Mouse (Mus musculus): Measurements from ENCODE around the gene Clns1a.

Clns1a gene

GRCm38 (mm10) chr7:97728666-97729614 is 32.5 kb downstream of the Clns1a start:
- ATAC-seq (ENCODE audit: low TSS enrichment), result peak; percentile 31; the same call in 1 of the 2 replicates

DNA sequence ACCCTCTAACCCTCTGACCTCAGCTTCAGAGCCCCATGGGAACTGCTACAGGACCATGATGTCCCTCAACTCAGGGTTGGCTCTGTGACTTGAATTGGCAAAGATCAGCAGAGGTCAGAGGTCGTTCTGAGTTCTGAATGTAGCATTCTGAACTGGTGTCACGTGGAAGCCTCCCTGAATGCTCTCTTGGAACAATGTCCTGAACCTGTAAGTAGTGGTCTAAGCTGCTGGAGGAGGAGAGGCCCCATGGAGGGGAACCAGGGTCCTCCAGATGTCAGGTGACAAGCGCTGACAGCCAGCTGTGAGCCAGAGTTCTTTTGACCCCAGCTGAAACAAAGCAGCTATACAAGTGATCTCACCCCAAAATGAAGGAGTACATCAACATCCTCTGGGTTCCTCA is 34.0 kb downstream of the Clns1a start:
- ATAC-seq (ENCODE audit: low TSS enrichment), result no peak

GRCm38 (mm10) chr7:97733606-97734005 is 37.2 kb downstream of the Clns1a start:
- no peak for ATAC-seq (ENCODE audit: low TSS enrichment)

GRCm38 (mm10) chr7:97735021-97735420 is 38.6 kb downstream of the Clns1a start:
- no peak for ATAC-seq (ENCODE audit: low TSS enrichment)

- ATAC-seq (ENCODE audit: low TSS enrichment), result no peak
Measured at GRCm38 (mm10) chr7:97735886-97736420, 39.5 kb downstream of the Clns1a start.

DNA sequence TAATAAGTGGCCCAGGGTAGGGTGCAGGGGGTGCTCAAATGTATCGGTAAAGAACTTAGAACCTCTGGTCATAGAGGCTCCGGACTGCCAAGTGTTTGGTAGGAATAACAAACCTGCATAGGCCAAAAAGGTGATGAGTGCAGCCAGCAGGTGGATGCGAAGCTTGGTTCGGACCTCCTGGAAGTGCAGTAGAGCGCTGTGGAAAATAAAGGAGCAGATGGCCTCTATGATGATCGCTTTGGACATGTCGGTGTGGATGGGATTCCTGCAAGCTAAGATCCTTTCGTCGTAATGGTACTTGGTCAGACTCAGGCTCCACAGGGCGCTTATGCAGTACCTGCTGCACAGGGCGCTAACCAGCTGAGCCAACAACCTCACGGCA is 40.8 kb downstream of the Clns1a start:
- ATAC-seq (ENCODE audit: low TSS enrichment), result peak; percentile 4; the same call in 1 of the 2 replicates

- peak; percentile 86 for ATAC-seq (ENCODE audit: low TSS enrichment)
Measured at GRCm38 (mm10) chr7:97737638-97738456, 41.4 kb downstream of the Clns1a start, which contains the start of gene Aqp11. Aqp11 (minus strand) TSS chr7:97738289.

DNA sequence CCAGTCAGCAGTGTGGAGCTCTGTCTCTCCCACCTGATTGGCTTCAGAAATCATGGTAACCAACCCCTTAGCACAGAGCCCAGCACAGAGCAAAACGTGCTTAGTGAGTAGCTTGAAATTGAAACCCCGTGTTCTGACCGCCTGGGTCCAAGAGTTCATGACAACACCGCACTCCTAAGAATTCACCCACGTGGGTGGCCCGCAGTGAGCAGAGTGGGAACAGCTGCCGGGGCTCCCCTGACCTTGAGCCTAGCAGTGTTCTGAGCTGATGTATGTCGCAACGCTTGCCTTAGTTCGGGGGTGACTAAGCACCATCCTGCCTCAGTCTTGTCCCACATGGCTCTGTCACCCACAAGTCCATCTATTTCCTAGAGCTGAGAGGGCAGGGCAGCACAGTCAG is 44.5 kb downstream of the Clns1a start:
- ATAC-seq (ENCODE audit: low TSS enrichment), result no peak

- no peak for ATAC-seq (ENCODE audit: low TSS enrichment)
Measured at GRCm38 (mm10) chr7:97741756-97742291, 45.4 kb downstream of the Clns1a start.

DNA sequence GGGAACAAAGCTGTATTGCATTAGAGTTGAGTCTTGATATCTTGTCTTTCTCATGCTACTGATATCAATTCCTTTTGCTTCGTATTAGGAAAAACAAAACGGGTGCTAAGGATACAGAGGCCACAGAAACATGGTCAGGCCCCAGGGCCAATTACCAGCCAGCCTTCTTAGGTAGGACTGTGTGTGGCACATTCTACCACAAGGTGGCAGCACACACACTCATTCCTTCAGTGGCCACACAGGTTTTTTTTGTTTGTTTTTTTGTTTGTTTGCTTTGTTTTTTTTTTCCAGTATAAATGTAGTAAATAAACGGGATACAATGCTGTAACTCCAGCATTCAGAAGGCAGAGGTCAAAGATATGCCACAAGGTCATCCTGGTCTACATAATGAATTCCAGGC is 48.9 kb downstream of the Clns1a start:
- ATAC-seq (ENCODE audit: low TSS enrichment), result no peak

DNA sequence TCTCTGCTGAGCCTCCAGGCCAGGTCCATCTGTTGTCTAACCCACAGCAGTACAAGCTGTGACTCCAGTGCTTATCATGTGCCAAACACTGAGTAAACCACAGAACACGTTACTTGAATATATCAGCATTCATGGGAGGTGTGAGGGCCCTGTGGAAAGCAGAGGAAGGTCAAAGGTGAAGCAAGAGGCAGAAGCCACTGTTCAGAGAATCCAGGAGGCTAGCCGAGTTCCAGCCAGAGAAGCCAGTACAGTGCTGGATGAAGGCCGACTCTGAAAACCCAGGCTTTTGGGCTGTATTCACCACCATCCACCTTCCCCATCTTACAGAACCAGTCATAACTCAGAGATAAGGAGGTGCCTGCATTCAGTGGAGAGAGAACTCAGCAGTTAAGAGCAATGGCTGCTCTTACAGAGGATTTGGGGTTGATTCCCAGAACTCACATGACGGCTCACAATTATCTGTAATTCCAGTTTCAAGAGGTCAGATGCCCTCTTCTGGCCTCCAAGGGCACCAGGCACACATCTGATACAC is 50.8 kb downstream of the Clns1a start:
- no peak for ATAC-seq (ENCODE audit: low TSS enrichment)

DNA sequence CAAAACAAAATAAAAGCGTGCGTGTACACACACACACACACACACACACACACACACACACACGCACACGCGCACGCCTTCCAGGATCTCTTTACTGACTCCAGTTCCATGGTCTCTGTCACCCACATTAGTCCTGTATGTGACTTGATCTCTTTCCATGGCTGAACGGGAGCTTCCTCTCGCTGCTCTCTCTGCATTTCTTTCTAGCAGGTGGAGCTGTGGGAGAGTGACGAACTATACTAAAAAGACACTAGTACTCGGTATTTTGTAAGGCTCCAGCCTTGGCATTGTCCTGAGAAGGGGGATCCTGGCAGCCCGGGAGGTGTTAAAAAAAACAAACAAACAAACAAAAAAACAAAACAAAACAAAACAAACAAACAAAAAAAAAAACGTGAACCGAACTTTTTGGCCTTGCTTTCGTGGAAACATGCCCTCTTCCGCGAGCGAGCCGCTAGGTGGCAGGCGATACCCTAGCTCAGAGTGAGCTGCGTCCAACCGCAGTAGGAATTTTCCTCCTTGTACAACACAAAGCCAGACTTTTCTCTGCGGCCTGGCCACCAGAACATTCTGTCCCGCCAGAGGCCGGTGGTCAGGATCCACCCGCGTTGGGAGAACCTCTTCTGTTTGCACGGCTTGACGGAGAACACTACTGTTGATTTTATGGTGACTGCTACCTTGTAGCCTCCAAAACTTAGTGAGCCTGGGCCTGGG is 51.5 kb downstream of the Clns1a start:
- ATAC-seq (ENCODE audit: low TSS enrichment), result peak; percentile 71

DNA sequence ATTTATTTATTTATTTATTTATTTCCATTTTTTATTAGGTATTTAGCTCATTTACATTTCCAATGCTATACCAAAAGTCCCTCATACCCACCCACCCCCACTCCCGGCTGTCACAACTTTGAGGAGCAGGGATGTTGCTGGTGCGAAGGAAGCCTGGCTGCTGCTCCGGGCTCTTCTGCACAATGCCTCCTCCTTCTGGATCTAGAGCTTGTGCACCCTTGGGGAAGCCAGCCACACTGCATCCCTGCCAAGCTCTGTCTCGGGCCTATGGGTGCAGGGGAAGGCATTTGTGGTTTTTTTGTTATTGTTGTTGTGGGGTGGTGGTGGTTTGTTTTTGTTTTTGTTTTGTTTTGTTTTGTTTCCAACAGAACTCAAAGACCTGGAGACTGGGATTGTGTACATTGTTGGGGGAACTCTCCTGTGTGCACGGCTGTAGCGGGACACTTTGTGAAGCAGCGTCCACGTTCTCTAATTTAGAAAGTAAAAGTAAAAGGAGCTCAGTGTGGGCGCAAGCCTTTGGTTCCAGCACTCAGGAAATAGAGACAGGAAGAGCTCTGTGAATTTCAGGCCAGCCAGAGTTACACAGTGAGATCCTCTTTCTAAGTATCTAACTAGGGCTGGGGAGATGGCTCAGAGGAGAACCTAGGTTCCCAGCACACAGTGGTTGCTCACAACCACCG is 52.2 kb downstream of the Clns1a start:
- peak; percentile 70 for ATAC-seq (ENCODE audit: low TSS enrichment)

DNA sequence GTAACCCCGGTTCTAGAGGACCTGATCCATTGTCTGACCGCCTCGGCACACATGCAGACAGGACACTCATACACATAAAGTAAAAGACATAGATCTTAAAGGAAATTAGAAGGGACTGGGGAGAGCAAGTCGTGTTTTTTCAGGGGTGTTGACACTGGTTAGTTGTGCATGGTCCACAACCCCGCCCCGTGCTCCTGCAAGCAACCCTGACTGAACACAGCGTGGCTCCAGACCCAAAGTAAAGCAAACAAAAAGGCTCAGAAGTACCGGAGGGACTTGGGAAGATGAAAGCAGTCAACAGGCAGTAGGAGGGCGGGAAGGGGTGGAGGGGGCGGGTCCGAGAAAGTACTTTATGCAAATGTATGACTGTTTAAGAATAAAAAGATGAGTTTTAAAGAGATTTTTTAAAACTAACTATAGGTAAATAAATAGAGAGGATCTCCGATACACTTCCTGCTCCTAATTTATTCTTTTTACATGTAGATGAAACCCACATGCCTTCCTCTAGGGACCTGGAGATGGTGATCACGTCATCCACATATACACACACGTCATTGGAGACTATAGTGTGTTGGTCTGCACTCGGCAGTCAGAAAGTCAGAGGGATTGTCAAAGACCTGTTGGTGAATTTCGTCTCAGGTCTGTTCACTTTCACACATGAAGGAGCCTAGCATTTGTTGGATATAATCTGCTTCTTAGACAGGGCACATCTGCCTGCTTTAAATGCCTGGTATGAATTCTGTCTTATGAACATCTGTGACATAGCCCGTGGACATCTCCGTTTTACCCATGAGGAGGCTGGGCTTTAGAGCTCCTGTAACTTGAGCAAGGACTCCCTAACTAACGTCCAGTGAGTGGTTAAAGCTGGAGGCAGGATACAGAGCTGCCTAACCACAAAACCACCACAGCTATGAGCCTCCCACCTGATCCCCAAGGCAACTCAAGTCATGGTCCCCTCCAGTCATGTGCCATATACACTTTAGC is 53.1 kb downstream of the Clns1a start:
- ATAC-seq (ENCODE audit: low TSS enrichment), result peak; percentile 47

- peak; percentile 69 for ATAC-seq (ENCODE audit: low TSS enrichment)
Measured at GRCm38 (mm10) chr7:97756967-97757881, 60.8 kb downstream of the Clns1a start.

DNA sequence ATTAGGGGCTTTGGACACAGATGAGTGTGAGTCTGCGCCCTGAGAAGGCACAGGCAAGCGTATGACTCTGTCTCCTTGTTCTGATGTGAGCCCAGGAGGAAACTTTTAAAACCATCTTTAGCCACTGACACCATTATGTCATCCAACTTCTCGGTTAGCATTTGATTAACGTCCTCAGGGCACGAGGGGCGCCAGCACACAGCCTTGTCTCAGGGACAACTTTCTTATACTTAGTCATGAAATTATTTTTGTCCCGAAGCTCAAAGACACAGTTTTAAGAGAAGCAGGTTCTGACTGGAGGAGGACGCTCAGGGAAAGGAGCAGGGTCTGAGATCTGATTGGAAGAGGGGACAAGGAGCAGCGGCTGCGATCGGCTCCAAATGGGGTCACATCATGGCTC is 68.2 kb downstream of the Clns1a start:
- ATAC-seq (ENCODE audit: low TSS enrichment), result no peak

GRCm38 (mm10) chr7:97765181-97765962 is 68.9 kb downstream of the Clns1a start:
- peak; percentile 88 for ATAC-seq (ENCODE audit: low TSS enrichment)
